Mouse (Mus musculus): ENCODE data around the gene Csrnp3. TPM values are rescaled to one million over a fixed set of nuclear protein-coding genes. Genes with fewer than 3 reads are reported as not detected.
"Not testable (repeated sequence)": the region's sequence is repeated elsewhere in the genome, so short reads cannot be mapped to it uniquely, and the experiment has no call there.

Gene Csrnp3
- polyA plus RNA-seq (2016; fragmentation: Nextera tagmentation; extraction: Ambion mirVana), result 6.5 and 7.0 TPM in 2 replicates

- peak; percentile 94 for ATAC-seq (ENCODE audit: insufficient number of reproducible peaks, insufficient read depth, low FRiP score, low TSS enrichment)
- Histone ChIP-seq H3K4me1 (peaks cover 11% of the 10 kb centered on the region), H3K9ac (peak within 1 kb of the TSS; percentile 10; the same call in 1 of the 2 replicates), H3K36me3 (no peaks in the 10 kb centered on the region), H3K9me3 (no peaks in the 10 kb centered on the region), H3K4me3 (peak within 1 kb of the TSS; percentile 45), H3K4me2 (replicated peaks) (peak within 1 kb of the TSS; percentile 55), H3K27me3 (no peaks in the 10 kb centered on the region), H3K27ac (0 out of 2 replicates have a peak within 1 kb of the TSS, but pooled peaks have one; percentile 41)
- 1% methylated on average over 6 of the region's 6 CpGs for WGBS
These were observed at the start of gene Csrnp3 for GRCm38 (mm10) chr2:65845551-65845950. Csrnp3 (plus strand) TSS chr2:65845767.

- Histone ChIP-seq H3K4me2 (replicated peaks) (no peak overlapping the region), H3K4me1 (no peaks in the 10 kb centered on the region), H3K27me3 (no peaks in the 10 kb centered on the region), H3K4me3 (no peak overlapping the region), H3K9me3 (peaks cover 8% of the 10 kb centered on the region), H3K36me3 (no peaks in the 10 kb centered on the region), H3K27ac (no peak overlapping the region), H3K9ac (no peak overlapping the region)
- WGBS, result 78% methylated on average over 1 of the region's 1 CpGs
- ATAC-seq (ENCODE audit: insufficient number of reproducible peaks, insufficient read depth, low FRiP score, low TSS enrichment), result no peak
These were observed 44.4 kb upstream of the Csrnp3 start for GRCm38 (mm10) chr2:65801054-65801709.

DNA sequence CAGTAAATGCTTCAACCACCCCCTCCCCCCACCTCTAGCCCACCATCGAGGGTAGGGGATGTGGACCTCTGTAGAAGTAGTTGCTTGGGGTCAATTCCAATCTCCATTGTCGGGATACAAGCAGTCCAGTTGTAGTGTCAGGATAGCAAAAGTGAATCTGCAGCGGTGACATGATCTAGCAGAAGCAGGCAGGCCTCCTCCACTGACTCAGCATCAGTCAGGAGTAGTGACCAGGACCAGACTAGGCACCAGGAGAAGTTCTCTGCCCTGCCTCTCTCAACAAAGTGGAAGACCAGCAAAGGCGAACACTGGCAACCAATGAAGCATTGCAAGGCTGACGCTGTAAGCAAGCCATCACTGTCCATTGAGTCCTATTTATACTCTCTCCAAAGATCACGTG, 39.0 kb upstream of the Csrnp3 start:
- Histone ChIP-seq H3K27me3 (no peaks in the 10 kb centered on the region), H3K9ac (no peak overlapping the region), H3K9me3 (no peaks in the 10 kb centered on the region), H3K36me3 (no peaks in the 10 kb centered on the region), H3K27ac (no peak overlapping the region), H3K4me2 (replicated peaks) (no peak overlapping the region), H3K4me3 (no peak overlapping the region), H3K4me1 (no peaks in the 10 kb centered on the region)
- ATAC-seq (ENCODE audit: insufficient number of reproducible peaks, insufficient read depth, low FRiP score, low TSS enrichment), result no peak
- 83% methylated on average over 6 of the region's 6 CpGs for WGBS

- H3K4me2 ChIP-seq (replicated peaks); H3K36me3 ChIP-seq; H3K4me1 ChIP-seq; H3K9me3 ChIP-seq; H3K27ac ChIP-seq; H3K9ac ChIP-seq; ATAC-seq (ENCODE audit: insufficient number of reproducible peaks, insufficient read depth, low FRiP score, low TSS enrichment); H3K4me3 ChIP-seq; H3K27me3 ChIP-seq: not testable (repeated sequence)
- WGBS, result 81% methylated on average over 6 of the region's 6 CpGs
These were observed 34.4 kb upstream of the Csrnp3 start for GRCm38 (mm10) chr2:65811203-65811602.

GRCm38 (mm10) chr2:65818080-65818796, 27.3 kb upstream of the Csrnp3 start:
- H3K4me1 ChIP-seq, result no peaks in the 10 kb centered on the region
- peak; percentile 88 for ATAC-seq (ENCODE audit: insufficient number of reproducible peaks, insufficient read depth, low FRiP score, low TSS enrichment)
- peak overlapping the region; percentile 29 for H3K4me2 ChIP-seq (replicated peaks)
- H3K9ac ChIP-seq, result no peak overlapping the region
- 20% methylated on average over 20 of the region's 20 CpGs for WGBS
- no peaks in the 10 kb centered on the region for H3K27me3 ChIP-seq
- H3K4me3 ChIP-seq, result peak overlapping the region; percentile 18; the same call in 1 of the 2 replicates
- H3K9me3 ChIP-seq, result no peaks in the 10 kb centered on the region
- peak overlapping the region; percentile 56 for H3K27ac ChIP-seq
- no peaks in the 10 kb centered on the region for H3K36me3 ChIP-seq

DNA sequence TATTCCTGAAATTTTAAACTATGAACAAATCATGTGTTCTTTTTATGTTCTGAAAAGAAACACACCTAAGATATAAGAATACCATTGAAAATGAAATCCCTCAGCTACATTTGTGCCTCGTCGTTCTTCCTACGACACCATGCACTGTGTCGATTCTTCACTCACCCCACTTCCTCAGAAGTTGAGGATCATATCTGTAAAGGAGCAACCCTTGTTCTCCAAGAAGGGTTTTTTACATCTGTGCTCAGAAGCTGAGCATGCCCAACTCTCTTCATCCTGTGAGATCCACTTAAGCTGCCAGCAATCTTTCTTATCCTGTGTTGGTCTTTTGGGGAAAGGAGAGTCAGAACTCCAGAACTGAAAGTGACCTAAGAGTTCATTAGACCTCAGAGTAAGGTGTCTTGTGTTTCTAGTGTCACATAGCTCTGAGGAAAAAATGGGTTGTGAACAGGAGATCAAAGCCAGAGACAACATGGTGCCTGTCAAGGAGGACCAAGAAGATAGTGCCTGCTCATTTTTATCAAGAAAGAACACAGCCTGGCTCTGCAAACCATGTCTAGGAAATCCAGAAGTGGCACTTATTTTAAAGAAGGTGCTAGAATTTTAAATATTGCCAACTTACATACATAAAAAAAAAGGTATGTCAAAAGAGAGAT, 25.3 kb upstream of the Csrnp3 start:
- Histone ChIP-seq H3K9ac (no peak overlapping the region), H3K4me3 (no peak overlapping the region), H3K4me2 (replicated peaks) (no peak overlapping the region), H3K36me3 (no peaks in the 10 kb centered on the region), H3K4me1 (no peaks in the 10 kb centered on the region), H3K27ac (no peak overlapping the region), H3K27me3 (no peaks in the 10 kb centered on the region), H3K9me3 (no peaks in the 10 kb centered on the region)
- WGBS, result 91% methylated on average over 4 of the region's 4 CpGs
- ATAC-seq (ENCODE audit: insufficient number of reproducible peaks, insufficient read depth, low FRiP score, low TSS enrichment), result no peak

- Histone ChIP-seq H3K4me1 (no peaks in the 10 kb centered on the region), H3K27ac (no peak overlapping the region), H3K36me3 (no peaks in the 10 kb centered on the region), H3K9ac (no peak overlapping the region), H3K27me3 (no peaks in the 10 kb centered on the region), H3K4me2 (replicated peaks) (no peak overlapping the region), H3K9me3 (no peaks in the 10 kb centered on the region), H3K4me3 (no peak overlapping the region)
- no peak for ATAC-seq (ENCODE audit: insufficient number of reproducible peaks, insufficient read depth, low FRiP score, low TSS enrichment)
- 86% methylated on average over 2 of the region's 2 CpGs for WGBS
These were observed 19.3 kb upstream of the Csrnp3 start for GRCm38 (mm10) chr2:65826314-65826713.

DNA sequence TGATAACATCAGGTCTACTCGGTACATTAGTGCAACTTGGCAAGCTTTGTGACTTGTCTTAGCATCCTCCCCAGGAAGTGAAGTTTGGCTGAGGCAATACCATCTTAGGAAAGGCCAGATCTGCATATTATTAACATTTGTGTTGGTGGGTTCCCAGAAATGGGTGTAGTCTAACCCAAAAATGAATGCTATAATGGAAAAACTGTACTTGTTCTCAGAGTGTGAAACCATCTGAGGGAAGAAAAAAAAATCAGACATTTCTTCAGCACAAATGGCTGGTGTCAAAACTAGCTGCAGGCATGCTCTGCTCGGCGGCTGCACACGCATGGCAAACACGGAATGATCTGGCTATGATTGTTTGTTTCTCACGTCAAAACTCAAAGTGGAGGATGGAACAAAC, 18.8 kb upstream of the Csrnp3 start:
- H3K9ac ChIP-seq, result no peak overlapping the region
- ATAC-seq (ENCODE audit: insufficient number of reproducible peaks, insufficient read depth, low FRiP score, low TSS enrichment), result no peak
- no peaks in the 10 kb centered on the region for H3K9me3 ChIP-seq
- H3K4me1 ChIP-seq, result no peaks in the 10 kb centered on the region
- no peak overlapping the region for H3K4me2 ChIP-seq (replicated peaks)
- no peaks in the 10 kb centered on the region for H3K36me3 ChIP-seq
- WGBS, result 84% methylated on average over 6 of the region's 6 CpGs
- H3K27me3 ChIP-seq, result no peaks in the 10 kb centered on the region
- H3K4me3 ChIP-seq, result no peak overlapping the region
- H3K27ac ChIP-seq, result no peak overlapping the region

- ATAC-seq (ENCODE audit: insufficient number of reproducible peaks, insufficient read depth, low FRiP score, low TSS enrichment), result no peak
- H3K36me3 ChIP-seq, result no peaks in the 10 kb centered on the region
- no peaks in the 10 kb centered on the region for H3K4me1 ChIP-seq
- no peaks in the 10 kb centered on the region for H3K9me3 ChIP-seq
- H3K27me3 ChIP-seq, result no peaks in the 10 kb centered on the region
- no peak overlapping the region for H3K27ac ChIP-seq
- no peak overlapping the region for H3K4me3 ChIP-seq
- 96% methylated on average over 1 of the region's 1 CpGs for WGBS
- no peak overlapping the region for H3K9ac ChIP-seq
- H3K4me2 ChIP-seq (replicated peaks), result no peak overlapping the region
These were observed 16.9 kb upstream of the Csrnp3 start for GRCm38 (mm10) chr2:65828699-65829098.

DNA sequence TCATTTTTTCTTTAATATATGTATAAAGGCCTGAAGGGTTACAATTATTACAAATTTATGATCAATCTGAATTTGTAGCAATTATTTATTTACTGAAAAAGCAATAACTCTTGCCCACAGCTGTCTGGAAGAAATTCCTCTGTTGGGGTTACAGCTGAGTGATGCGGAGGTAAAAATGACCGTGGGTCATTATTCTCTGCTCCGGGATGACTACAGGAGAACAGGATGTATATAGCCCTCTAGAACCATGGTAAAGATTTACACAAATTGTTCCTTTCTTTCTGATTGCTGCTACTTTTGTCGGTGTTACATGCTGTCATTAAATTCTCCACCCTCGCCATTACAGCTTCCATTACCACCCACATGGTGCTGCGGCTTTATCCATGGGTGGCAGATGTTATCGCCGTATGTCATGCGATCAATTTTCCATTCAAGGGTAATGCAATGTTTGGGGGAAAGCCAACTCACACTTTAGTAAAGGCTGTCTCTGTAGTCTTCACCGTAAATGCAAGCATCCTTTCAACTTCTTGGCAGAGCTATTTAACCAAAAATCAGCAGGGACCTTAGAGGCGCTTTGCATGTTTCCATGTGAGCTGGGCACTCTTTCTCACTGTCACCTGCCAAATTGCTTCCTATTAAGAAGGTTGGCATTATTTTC, 12.7 kb upstream of the Csrnp3 start:
- Histone ChIP-seq H3K27me3 (no peaks in the 10 kb centered on the region), H3K4me2 (replicated peaks) (no peak overlapping the region), H3K36me3 (no peaks in the 10 kb centered on the region), H3K4me3 (no peak overlapping the region), H3K4me1 (no peaks in the 10 kb centered on the region), H3K27ac (no peak overlapping the region), H3K9ac (no peak overlapping the region), H3K9me3 (no peaks in the 10 kb centered on the region)
- 84% methylated on average over 11 of the region's 11 CpGs for WGBS
- no peak for ATAC-seq (ENCODE audit: insufficient number of reproducible peaks, insufficient read depth, low FRiP score, low TSS enrichment)

- no peak overlapping the region for H3K4me3 ChIP-seq
- no peaks in the 10 kb centered on the region for H3K4me1 ChIP-seq
- no peak overlapping the region for H3K9ac ChIP-seq
- no peaks in the 10 kb centered on the region for H3K27me3 ChIP-seq
- no peak for ATAC-seq (ENCODE audit: insufficient number of reproducible peaks, insufficient read depth, low FRiP score, low TSS enrichment)
- no peak overlapping the region for H3K4me2 ChIP-seq (replicated peaks)
- no peak overlapping the region for H3K27ac ChIP-seq
- H3K9me3 ChIP-seq, result no peaks in the 10 kb centered on the region
- no peaks in the 10 kb centered on the region for H3K36me3 ChIP-seq
- WGBS, result 85% methylated on average over 7 of the region's 7 CpGs
These were observed 12.1 kb upstream of the Csrnp3 start for GRCm38 (mm10) chr2:65833421-65833820.

Measured in embryonic facial prominence, embryonic 12.5 days (tissue).